Mouse (Mus musculus): ENCODE measurements at regions not wholly inside any gene's neighbourhood (a gene's known extent, or its start where the extent isn't known, plus 50 kb on each side); places are given as distances from the start of the nearest gene placed in this dataset.
A peak's percentile ranks its signal among the peaks of the same experiment; 100 is the strongest.
"Not testable (repeated sequence)": the region's sequence is repeated elsewhere in the genome, so short reads cannot be mapped to it uniquely, and the experiment has no call there.

DNA sequence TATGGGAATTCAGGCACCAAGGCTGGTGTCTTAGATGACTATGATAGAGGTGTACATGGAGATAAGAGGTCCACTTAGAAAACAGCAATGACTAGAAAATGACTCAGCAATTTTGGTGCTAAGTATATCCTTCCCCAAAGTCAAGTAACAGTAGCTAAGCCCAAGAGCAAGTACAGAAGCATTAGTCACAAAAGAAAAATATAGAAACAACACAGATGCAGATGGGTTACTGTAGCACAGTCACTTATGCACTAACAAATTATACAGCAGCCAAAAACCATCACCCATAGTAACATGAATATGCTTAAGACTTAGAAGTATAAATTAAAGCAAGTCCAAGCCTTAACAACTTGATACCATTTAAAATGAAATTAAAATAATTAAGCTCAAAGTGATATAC is 378.5 kb upstream of the Meis2 start:
- no peak for DNase-seq (ENCODE audit: low spot score in 2 of 2)

DNA sequence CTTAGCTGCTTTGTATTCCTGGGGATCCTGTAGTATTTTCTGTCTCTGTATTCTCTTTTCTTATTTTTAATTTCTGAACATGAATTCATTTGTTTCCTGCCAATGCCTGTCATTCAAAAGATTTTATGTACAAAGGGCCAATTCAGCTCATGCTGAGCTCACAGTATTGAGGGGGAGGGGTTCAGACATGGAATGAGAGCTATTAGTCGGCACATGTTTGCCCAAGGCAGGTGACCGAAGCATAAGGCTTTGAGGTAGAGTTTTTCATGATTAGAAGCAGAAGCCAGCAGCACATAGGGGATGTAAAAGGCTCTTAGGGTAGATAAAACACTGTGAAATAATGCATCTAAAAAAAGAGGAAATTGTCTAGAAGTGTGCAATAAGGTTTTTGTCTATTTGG is 374.6 kb upstream of the Meis2 start:
- no peak for DNase-seq (ENCODE audit: low spot score in 2 of 2)

DNA sequence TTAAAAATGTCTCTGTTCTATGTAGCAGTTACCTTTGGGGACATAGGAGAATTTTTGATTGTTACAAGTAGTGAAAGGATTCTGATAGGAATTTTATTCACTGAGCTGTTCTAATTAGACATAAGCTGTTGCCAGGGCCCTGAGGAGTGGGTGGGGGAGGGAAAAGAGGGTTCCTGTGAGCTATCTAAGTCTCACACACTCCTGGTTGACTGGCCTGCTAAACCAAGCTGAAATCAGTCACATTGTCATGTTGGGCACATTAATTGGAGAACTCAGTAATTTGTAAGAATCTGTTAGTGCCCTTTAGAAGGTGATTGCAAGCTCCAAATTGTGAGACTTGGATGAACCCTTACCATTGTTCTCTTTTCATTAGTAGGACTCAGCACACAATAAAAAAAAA is 367.8 kb upstream of the Meis2 start:
- no peak for DNase-seq (ENCODE audit: low spot score in 2 of 2)

DNA sequence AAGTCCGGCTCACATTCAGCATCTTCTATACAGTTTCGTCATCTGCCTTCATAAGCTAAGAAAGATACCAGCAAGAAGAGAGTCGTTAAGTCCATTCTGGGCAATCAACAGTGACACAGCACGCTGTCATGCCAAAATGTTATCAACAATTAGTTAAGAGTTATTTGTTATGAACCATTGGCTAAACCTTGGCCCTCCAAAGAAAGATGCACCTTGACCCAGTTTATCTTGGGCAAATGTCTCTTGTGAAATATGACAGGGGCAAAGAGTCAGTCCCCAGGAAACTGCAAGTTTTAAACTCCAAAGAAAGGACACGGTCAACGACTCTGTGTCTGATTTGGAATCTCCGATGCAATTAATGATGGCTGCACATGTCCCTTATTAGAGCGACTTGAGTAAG is 358.5 kb upstream of the Meis2 start:
- no peak for DNase-seq (ENCODE audit: low spot score in 2 of 2)

DNA sequence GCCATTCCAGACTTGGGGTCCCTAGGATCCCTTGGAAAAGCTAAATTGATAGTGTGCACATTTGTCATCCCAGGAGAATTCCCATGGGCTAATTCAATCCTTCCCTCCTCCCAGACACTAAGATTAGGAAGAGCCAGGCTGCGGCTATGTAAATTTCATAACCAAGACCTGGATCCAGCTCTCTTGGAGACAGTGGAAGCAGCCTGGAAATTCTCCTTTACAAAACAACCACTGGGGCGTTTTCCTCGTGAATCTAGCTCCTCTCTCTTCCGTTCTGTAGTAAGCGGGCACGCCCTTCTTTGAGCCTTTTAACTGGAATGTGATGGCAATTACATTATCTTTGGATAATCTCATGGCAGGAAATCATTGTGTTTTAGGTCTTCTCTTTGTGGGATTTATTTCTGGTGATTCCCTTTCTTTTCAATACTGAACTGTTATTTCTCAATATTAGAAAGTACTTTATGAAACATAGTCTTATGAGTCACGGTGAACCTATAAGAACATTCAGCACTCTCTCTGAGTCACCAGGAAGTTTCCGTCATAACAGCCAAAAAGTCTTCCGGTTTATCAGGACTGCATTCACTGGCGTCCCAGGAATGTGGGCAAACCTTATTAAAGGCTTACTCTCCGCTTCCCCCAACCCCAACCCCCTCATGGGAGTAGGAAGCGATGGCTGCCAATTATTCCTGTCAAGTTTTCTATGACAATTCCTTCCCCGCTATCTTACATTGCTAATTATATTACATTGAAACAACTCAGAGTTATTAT is 352.0 kb upstream of the Meis2 start:
- DNase-seq (ENCODE audit: low spot score in 2 of 2), result no peak

DNA sequence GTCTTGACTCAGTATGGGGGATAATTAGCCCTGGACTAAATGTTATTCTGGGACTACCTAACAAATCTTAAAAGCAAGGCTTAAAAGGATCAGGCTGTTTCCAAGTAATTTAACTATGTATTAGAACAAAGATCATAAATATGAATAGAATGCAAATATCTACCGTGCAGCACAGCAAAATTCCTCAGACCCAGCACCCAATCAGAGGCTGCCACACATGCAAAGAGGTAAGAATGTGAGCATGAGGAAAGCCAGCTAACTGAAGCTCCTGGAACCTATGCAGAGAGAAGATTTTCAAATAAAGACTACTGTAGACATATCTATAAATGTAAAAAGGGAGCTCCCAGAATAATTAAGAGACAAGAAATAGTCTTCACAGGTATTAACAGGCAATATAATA is 350.1 kb upstream of the Meis2 start:
- DNase-seq (ENCODE audit: low spot score in 2 of 2), result no peak

DNA sequence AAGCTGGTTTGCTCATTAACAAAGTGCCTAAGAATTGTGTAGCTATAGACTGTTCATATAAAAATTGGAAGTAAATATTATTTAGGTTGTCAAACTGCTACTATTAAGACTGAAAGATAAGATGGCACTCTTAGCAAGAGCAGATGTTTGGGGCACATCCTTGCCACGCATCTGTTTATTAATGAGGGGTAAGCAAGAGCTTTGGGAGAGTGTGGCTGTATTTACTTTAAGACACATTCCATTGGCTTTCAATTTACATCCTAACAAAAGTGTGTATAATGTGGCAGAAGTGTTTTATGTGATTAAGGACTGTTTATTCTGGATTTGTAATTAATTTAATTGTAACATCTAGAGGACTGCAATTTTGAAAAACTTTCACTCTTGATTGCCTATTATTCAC is 336.5 kb upstream of the Meis2 start:
- no peak for DNase-seq (ENCODE audit: low spot score in 2 of 2)

DNA sequence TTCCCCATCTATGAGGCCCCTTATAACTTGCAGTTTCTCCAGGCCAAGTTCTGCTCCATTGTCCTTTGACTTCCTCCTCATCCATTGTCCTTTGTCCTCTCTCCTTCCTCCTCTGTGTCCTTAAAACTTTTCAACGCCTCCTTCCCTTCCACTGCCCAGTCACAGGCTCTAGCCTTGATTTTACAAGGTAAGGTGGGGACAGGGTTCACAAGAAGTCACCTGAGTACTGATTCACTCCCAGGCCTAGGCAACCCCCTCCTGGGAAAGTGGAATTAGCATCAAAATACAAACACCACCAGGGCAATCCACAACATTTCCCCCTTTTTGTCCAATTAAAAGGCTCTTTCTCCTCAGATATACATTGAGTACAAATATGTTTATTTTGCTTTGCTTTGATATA is 334.3 kb upstream of the Meis2 start:
- no peak for DNase-seq (ENCODE audit: low spot score in 2 of 2)

DNA sequence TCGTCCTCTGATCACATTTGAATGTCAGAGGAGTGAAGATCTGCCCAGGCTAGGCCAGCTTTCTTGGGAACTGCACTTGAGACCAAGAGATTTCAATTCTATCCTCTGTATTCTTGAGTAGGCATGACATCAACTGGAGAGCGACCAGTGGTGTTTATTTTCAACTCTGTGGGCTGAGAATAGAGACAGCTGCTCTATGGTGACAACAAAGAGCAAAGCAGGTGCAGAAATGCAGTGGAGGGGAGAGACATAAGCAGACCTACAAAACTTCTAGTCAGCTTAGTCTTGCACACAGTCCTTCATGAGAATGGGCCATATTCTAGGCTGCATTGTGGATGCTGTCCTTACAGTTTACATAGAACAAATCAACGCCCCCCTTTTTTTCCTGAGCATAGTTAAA is 303.2 kb upstream of the Meis2 start:
- DNase-seq (ENCODE audit: low spot score in 2 of 2), result no peak

DNA sequence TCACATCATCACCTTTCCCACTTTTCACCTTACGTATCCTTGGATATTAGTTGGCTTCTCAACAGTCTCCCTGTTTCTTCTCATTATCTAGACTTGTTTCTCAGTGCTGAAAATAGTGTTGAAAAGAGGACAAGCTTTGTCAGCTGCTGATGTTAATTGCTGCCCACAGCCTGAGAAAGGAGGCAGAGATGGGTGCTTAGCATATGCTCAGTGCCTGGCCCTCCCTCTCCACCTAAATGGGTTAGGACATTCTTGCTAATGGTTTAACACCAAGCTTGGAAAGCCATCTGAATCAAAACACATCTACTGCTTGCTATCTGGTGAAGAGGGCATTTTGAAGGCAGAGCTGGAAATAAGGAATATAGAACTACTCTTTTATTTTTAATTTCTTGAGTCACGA is 298.5 kb upstream of the Meis2 start:
- no peak for DNase-seq (ENCODE audit: low spot score in 2 of 2)

DNA sequence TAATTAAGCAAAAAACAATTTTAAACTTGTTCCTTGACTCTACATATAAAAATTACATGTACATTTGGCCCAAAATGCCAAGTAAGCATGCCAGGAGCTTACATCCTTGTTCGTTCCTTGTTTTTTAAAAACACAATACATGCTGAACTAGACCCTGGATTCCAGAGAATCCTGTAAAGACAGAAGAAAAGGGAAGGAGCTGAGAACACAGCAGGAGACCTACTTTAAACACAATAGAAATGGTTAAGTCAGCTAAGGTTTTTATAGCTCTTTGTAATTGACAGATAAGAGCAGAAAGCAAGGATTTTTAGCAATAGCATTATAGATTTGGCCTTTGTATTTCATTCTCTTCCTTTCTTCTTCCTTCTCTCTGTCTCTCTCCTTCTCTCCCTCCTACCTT is 292.5 kb upstream of the Meis2 start:
- no peak for DNase-seq (ENCODE audit: low spot score in 2 of 2)

DNA sequence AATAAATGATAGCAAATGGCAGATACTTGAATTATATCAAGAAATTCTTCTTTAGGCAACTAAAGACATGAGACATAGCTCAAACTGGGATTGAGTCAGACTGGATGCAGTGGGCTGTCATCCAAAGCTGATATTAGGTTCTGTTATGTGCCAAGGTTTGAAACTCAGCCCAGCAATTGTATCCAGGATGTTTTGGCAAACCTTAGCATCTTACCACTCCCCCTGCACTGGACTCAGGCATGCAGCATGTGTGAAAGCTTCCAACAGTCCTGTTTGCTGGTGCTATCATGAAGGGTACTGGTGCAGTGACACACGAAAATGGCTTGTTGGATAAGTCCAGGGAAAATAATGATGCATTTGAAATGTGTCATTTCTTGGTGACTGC is 282.9 kb upstream of the Meis2 start:
- peak; percentile 6 to 9 for DNase-seq (ENCODE audit: low spot score in 2 of 2)

DNA sequence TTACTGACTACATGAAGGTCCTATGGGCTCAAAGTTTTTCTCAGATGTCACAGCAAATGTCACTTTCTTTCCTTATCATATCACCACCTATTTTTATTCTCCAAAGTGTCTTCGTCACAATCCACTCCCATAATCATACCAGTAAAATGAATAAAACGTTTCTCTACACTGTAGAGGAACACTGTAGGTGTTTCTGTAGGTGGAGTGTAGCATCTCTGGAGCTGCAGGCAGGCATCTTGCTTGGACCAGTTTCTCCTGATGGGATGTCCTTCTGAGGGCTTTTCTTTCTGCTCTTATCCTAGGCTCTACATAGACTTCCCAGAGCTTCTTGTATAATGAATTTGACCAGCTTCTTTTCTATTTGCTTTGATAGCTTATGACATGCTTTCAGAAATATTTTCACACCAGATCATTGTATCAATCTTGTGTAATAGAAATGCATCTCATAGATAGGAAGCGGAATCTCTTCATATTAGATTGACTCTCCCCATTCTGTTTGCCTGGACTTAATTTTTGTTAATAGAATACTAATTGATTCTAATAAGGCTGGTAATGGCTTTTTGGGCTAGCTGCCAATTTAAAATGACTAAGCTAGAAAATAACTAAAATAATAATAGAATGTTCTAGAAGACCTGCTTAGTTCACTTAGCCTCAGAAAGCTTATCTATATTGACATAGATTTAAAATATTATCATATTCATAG is 282.3 kb upstream of the Meis2 start:
- no peak for DNase-seq (ENCODE audit: low spot score in 2 of 2)

DNA sequence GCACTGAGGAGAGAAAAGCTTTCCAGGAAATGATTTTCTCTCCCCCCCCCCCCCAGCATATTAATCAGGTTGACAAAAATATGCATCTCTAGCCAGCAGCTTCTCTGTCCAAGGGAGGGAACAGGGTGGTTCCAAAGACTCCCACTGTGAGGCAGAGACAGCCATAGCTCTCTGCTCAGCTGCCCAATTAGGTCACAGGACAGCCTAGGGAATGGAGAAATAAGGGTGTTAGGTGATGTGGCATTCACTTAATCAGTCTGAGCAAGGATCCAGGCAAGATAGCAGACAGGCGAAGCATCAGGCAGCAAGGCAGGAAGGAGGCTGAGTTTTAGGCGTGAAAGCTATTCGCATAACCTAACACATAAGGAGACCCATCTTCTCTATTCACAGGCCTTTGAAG is 266.2 kb upstream of the Meis2 start:
- no peak for DNase-seq (ENCODE audit: low spot score in 2 of 2)

DNA sequence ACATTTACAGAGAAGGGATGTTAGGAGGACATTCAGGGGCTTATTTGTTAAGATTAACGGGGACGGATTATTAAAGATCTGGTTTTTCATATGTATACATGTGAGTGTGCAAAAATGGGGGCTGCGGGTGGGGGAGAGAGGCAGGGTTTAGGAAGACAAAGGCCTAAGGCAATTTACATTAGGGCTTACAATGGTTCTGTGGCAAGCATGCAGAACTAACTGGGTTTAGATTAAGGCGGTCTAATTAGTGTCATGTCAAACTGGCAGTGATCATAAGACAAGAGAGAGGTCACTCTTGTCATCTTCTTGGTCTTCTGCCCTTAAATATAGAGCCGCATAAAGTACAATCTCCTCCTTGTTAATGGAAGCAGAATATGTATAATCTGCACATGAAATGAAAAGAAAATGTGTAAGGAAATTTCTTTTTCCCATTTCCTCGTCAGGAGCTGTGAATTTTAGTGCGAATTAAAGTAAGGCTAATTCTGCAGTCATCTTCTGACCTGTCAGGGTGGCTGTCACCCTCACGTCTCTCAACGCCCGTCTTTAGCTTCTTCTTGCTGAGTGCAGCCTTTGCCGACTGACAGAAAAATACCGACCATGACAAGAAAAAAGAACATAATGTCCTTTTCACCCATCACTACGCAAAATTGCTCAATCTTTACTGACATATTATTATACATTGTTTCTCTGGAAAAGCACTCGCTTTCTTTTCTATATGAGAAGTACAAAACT is 256.6 kb upstream of the Meis2 start:
- no peak for DNase-seq (ENCODE audit: low spot score in 2 of 2)

DNA sequence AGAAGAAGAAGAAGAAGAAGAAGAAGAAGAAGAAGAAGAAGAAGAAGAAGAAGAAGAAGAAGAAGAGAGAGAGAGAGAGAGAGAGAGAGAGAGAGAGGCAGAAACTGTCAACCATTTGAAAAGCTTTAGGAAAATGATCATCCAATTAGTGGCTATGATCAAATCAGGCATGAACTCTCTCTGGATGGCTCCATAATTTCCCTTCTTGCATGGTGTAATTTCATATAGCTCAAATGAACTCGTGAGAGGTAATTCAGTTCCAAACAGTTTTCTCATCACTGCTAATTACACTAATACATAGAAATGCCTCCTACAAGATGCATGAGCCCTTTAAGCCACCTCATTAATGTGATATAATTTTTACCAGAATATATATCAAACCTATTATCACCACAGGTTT is 233.9 kb upstream of the Meis2 start:
- DNase-seq (ENCODE audit: low spot score in 2 of 2), result no peak

DNA sequence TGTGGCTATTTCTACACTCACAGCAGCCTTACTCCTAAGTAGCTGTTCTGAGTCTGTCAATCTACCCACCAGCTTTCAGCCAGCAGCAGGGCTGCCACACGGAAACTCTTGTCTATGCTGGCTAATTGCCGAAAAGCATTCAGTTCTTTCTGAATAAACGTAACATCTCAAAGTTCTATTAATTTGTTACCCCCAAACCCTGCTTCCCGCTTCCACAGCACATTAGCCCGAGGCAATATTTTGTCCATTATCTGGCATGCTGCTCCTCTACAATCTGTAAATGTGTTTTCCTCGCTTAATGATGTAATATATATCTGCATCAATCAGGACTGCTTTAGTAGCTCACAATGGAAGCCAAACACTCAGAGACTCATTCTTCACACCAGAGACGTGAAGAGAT is 224.2 kb upstream of the Meis2 start:
- DNase-seq (ENCODE audit: low spot score in 2 of 2), result no peak

DNA sequence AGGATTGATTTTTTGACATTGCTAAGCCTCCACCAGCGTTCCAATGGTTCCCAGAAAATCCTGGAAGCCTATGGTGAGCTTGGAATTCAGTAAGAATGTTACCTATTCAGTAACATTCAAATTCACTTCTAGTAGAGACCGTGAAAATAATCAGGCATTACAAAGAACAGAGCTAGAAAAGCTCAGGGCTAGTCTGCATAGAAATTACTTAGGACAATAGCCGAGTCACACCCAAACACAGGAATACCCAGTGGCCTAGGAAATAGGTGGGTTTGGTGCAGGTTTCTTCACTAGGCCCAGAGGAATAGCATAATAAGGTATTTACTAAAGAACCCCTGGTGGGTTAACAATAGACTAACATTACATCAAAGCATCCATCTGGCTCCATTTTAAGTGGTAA is 177.6 kb upstream of the Meis2 start:
- DNase-seq (ENCODE audit: low spot score in 2 of 2), result not testable (repeated sequence)

DNA sequence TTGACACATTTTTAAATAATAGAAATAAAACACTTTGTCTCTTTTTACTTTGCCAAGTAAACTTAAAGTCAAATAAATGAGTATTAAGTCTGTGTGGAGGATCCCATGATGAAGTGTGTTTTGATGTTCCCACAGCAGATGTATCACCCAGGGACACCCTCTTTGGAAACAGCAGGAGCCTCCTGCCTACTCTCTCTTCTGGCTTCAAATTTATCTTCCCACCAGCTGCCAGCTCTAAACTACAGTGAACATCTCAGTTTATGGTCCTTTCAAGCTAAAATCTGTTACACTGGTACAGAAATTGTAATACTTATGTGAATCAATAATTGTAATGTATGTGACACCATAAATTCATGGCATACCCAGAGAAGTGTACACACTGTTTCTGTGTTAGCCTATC is 171.1 kb upstream of the Meis2 start:
- peak; percentile 52 to 75 for DNase-seq (ENCODE audit: low spot score in 2 of 2)

DNA sequence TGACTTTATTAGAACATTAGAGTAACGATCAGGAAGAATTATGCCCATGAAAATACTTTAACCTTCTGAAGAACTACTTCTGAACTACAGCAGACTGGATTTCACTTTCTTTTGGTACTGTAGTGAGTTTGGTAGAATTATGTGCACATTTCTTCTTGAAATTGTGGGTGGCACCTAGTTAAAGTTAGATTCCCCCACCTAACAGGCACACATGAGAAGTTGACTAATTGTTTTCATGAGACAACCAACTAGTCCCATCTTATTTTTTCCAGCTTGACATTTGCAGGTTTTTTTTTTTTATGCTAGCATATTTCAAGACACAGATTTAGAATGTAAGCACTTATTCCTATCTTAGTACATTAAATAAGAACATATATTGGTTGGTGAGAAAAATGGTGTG is 167.2 kb upstream of the Meis2 start:
- no peak for DNase-seq (ENCODE audit: low spot score in 2 of 2)

DNA sequence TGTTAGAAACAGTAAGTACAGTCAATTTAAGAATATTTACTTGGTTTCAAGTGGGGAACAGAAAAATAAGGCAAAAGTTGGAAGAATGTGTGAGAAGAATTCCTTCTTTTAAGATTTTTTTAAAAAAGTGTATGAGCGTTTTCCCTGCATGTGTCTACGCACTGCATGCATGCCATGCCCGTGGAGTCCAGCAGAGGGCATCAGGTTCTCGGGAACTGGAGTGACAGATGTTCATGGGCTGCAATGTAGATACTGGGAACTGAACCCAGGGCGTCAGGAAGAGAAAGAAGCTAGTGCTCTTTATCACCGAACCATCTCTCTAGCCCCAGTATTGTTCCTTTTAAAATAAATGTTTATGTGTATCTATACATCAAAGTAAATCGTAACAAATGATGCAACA is 150.8 kb upstream of the Meis2 start:
- DNase-seq (ENCODE audit: low spot score in 2 of 2), result no peak

Measured in layer of hippocampus, adult 18-20 months (tissue).